Mouse (Mus musculus): ENCODE results near the gene Exo1. TPM values are rescaled to one million over a fixed set of nuclear protein-coding genes. Genes with fewer than 3 reads are reported as not detected.

Exo1 gene
- total and polyA plus RNA-seq, 2 experiments from 2014 or later, result 7.2 to 22.8 TPM

DNA sequence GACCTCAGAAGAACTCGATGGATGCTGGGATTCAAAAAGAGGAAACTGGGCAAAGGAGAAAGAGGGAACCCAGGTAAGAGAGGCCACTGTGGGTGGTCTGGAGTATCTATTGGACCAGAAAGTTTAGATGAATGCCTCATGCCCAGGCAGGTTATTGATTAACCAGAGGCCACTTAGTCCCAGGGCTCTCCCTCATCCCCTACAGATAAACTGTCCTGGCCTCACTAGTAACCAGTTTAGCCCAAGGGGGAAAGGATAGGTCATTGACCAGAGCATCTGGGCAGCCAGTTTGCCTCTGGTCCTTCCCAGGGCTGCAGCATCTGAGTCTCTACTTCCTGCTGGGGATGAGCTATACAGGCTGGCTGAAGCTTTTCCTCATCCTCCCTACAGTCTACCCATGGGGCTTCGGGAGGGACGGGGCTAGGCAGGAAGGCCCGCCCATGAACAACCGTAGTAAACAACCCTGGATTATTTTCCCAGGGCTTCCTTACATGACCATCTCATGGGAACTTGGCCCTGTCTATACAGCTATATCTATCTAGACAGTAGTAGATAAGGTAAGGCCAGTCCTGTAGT is 33.4 kb downstream of the Exo1 start:
- no peak for TF ChIP-seq CTCF (IDR thresholded peaks at IDR 0.05; ENCODE audit: low read depth)
- TF ChIP-seq EP300 (IDR thresholded peaks at IDR 0.05; ENCODE audit: low read depth), result no peak
- Histone ChIP-seq H3K9me3 (replicated peaks; ENCODE audit: control insufficient read depth, low read length) (no peaks in the 10 kb centered on the region), H3K4me3 (ENCODE audit: low read depth, low read length) (no peak overlapping the region), H3K9ac (replicated peaks; ENCODE audit: low read depth, low read length) (no peak overlapping the region), H3K36me3 (replicated peaks; ENCODE audit: control insufficient read depth, insufficient read depth, low read length) (peaks cover 12% of the 10 kb centered on the region), H3K27ac (ENCODE audit: low read depth) (no peak overlapping the region), H3K4me2 (ENCODE audit: low read depth, low read length) (no peak overlapping the region), H3K4me1 (ENCODE audit: control insufficient read depth, insufficient read depth) (no peaks in the 10 kb centered on the region), H3K27me3 (ENCODE audit: control insufficient read depth, insufficient read depth, low read length) (no peaks in the 10 kb centered on the region)
- DNase-seq (ENCODE audit: low spot score) (no peak), ATAC-seq (ENCODE audit: insufficient read depth, low read depth) (no peak)
- WGBS, result 53% methylated on average over 5 of the region's 5 CpGs

DNA sequence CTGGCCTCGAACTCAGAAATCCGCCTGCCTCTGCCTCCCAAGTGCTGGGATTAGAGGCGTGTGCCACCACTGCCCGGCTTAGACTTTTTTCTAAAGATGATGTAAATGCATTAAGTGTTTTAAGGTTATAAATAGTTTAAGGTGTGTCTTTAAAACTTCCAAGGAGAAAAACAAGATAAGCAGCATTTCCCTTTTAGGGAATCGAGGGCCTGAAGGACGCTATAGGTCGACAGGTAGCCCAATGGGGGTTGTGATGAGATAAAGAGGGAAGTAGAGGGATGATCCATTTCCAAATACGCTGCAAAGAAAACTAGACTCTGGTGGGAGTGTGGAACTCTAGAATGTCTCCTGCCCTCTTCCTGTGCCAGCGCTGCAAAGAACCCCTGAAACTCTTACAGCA is 39.6 kb downstream of the Exo1 start, which contains the start of gene Gm38100:
Gene Gm38100 (plus strand): TSS at position 301 of the 400 bp plus-strand sequence.
- DNase-seq (ENCODE audit: low spot score), result no peak
- TF ChIP-seq EP300 (IDR thresholded peaks at IDR 0.05; ENCODE audit: low read depth) (no peak), CTCF (IDR thresholded peaks at IDR 0.05; ENCODE audit: low read depth) (no peak)
- no peaks in the 10 kb centered on the region for H3K9me3 ChIP-seq (replicated peaks; ENCODE audit: control insufficient read depth, low read length)
- no peak within 1 kb of the TSS for H3K4me3 ChIP-seq (ENCODE audit: low read depth, low read length)
- no peaks in the 10 kb centered on the region for H3K27me3 ChIP-seq (ENCODE audit: control insufficient read depth, insufficient read depth, low read length)
- H3K9ac ChIP-seq (replicated peaks; ENCODE audit: low read depth, low read length), result no peak within 1 kb of the TSS
- 81% methylated on average over 9 of the region's 9 CpGs for WGBS
- ATAC-seq (ENCODE audit: insufficient read depth, low read depth), result no peak
- H3K36me3 ChIP-seq (replicated peaks; ENCODE audit: control insufficient read depth, insufficient read depth, low read length), result no peaks in the 10 kb centered on the region
- H3K4me1 ChIP-seq (ENCODE audit: control insufficient read depth, insufficient read depth), result no peaks in the 10 kb centered on the region
- H3K27ac ChIP-seq (ENCODE audit: low read depth), result no peak within 1 kb of the TSS
- H3K4me2 ChIP-seq (ENCODE audit: low read depth, low read length), result no peak within 1 kb of the TSS

DNA sequence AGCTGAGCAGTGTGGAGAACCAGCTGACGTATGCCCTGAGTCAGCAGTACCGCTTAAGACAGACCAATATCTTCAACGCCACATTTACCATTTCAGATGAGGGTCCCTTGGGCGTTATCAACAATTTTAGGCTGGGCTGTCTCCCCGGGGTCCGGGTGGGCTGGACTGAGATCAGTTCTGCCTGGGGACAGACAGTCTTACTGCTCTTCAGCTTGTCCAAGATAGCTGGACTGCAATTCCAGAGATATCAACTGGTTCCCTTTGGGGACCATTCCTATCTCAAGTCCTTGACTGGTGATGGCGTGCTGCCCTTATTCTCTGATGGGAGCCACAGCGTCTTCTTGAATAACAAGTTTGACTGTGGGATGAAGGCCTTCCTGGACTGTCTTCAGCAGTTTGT is 40.7 kb downstream of the Exo1 start:
- Histone ChIP-seq H3K27me3 (ENCODE audit: control insufficient read depth, insufficient read depth, low read length) (no peaks in the 10 kb centered on the region), H3K4me1 (ENCODE audit: control insufficient read depth, insufficient read depth) (no peaks in the 10 kb centered on the region), H3K4me3 (ENCODE audit: low read depth, low read length) (no peak overlapping the region), H3K9ac (replicated peaks; ENCODE audit: low read depth, low read length) (no peak overlapping the region), H3K9me3 (replicated peaks; ENCODE audit: control insufficient read depth, low read length) (no peaks in the 10 kb centered on the region), H3K4me2 (ENCODE audit: low read depth, low read length) (no peak overlapping the region), H3K27ac (ENCODE audit: low read depth) (no peak overlapping the region), H3K36me3 (replicated peaks; ENCODE audit: control insufficient read depth, insufficient read depth, low read length) (no peaks in the 10 kb centered on the region)
- WGBS, result 60% methylated on average over 8 of the region's 8 CpGs
- DNase-seq (ENCODE audit: low spot score), result no peak
- TF ChIP-seq CTCF (IDR thresholded peaks at IDR 0.05; ENCODE audit: low read depth), result no peak
- no peak for TF ChIP-seq EP300 (IDR thresholded peaks at IDR 0.05; ENCODE audit: low read depth)
- ATAC-seq (ENCODE audit: insufficient read depth, low read depth), result 0 out of 2 replicates have a peak, but pooled peaks have one; percentile 8

DNA sequence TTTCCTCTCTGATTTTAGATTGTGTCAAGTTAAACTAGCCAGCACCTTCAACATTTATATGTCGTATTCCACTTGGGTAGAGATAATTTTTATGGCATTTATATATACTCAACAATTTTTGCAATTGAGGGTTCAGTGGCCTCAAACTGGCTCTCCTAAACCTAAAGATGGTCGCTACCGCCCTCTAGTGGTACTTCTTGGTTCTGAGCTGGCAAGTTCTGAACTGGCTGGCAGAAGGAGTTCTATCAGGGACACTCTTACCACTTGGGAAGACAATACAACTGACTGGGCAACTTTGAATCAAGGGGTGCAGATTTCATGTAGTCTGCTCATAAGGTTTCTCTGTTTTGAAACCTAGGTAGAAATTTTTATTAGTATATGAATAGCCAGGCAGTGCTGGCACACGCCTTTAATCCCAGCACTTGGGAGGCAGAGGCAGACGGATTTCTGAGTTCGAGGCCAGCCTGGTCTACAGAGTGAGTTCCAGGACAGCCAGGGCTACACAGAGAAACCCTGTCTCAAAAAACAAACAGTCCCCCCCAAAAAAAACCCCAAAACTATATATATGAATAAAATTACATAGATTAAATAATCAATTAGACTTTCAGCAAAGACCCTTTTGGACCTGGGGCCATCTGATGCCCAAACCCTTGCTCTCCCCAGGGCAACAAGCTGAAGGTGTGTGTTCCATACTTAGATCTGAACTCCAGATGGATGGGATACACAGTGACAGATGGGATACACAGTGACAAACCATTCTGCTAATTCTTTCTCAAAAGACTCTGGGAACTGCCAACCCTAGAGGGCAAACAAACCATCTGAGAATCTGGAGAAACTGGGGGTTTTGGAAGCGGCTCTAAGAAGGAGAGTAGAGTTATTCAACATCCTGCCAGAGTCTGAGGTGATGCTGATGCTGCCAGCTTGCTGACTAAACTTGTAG is 43.7 kb downstream of the Exo1 start:
- no peaks in the 10 kb centered on the region for H3K36me3 ChIP-seq (replicated peaks; ENCODE audit: control insufficient read depth, insufficient read depth, low read length)
- ATAC-seq (ENCODE audit: insufficient read depth, low read depth) (no peak), DNase-seq (ENCODE audit: low spot score) (peak; percentile 50)
- TF ChIP-seq CTCF (IDR thresholded peaks at IDR 0.05; ENCODE audit: low read depth) (peak; percentile 79), EP300 (IDR thresholded peaks at IDR 0.05; ENCODE audit: low read depth) (no peak)
- H3K4me3 ChIP-seq (ENCODE audit: low read depth, low read length), result no peak overlapping the region
- no peak overlapping the region for H3K4me2 ChIP-seq (ENCODE audit: low read depth, low read length)
- no peaks in the 10 kb centered on the region for H3K27me3 ChIP-seq (ENCODE audit: control insufficient read depth, insufficient read depth, low read length)
- no peaks in the 10 kb centered on the region for H3K4me1 ChIP-seq (ENCODE audit: control insufficient read depth, insufficient read depth)
- no peak overlapping the region for H3K27ac ChIP-seq (ENCODE audit: low read depth)
- H3K9me3 ChIP-seq (replicated peaks; ENCODE audit: control insufficient read depth, low read length), result no peaks in the 10 kb centered on the region
- WGBS, result 42% methylated on average over 7 of the region's 7 CpGs
- H3K9ac ChIP-seq (replicated peaks; ENCODE audit: low read depth, low read length), result no peak overlapping the region

DNA sequence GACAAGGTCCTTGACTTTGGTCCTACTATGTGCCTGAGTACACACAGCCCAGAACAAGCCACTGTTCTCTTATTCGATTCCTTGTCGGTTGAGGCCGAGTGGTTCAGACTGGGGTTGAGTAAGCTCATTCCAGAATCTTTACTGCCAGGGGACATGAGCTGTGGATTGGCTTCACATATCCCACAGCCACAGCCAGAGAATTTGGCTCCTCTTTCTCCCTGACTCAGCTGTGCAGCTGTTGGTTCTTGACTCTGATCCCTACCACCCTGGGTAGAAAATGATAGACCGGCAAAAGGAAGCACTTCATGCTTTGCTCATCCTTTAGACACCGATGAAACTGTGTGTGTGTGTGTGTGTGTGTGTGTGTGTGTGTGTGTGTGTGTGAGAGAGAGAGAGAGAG is 51.0 kb downstream of the Exo1 start:
- Histone ChIP-seq H3K4me1 (ENCODE audit: control insufficient read depth, insufficient read depth) (no peaks in the 10 kb centered on the region), H3K9me3 (replicated peaks; ENCODE audit: control insufficient read depth, low read length) (no peaks in the 10 kb centered on the region), H3K9ac (replicated peaks; ENCODE audit: low read depth, low read length) (no peak overlapping the region), H3K27me3 (ENCODE audit: control insufficient read depth, insufficient read depth, low read length) (no peaks in the 10 kb centered on the region), H3K27ac (ENCODE audit: low read depth) (no peak overlapping the region), H3K36me3 (replicated peaks; ENCODE audit: control insufficient read depth, insufficient read depth, low read length) (no peaks in the 10 kb centered on the region), H3K4me3 (ENCODE audit: low read depth, low read length) (no peak overlapping the region), H3K4me2 (ENCODE audit: low read depth, low read length) (no peak overlapping the region)
- WGBS, result 78% methylated on average over 5 of the region's 5 CpGs
- ATAC-seq (ENCODE audit: insufficient read depth, low read depth) (no peak), DNase-seq (ENCODE audit: low spot score) (no peak)
- TF ChIP-seq EP300 (IDR thresholded peaks at IDR 0.05; ENCODE audit: low read depth) (no peak), CTCF (IDR thresholded peaks at IDR 0.05; ENCODE audit: low read depth) (no peak)
